Mouse (Mus musculus) liver, adult 2 months (tissue): ENCODE results near the gene Skp1a.

Experiments
- CTCF ChIP-seq: fragments of 200-500 bp; IDR thresholded peaks from 2 replicates; pipeline ENCODE4 v1.5.1; 2011; ENCODE audit warnings: low read depth, low read length, control low read depth
- POLR2A ChIP-seq: fragments of 200-500 bp; IDR thresholded peaks from 2 replicates; pipeline ENCODE4 v1.6.1; 2011; ENCODE audit warnings: low read length, control low read depth; ENCODE audit not compliant: insufficient read depth; ENCODE audit errors: extremely low read depth

DNA sequence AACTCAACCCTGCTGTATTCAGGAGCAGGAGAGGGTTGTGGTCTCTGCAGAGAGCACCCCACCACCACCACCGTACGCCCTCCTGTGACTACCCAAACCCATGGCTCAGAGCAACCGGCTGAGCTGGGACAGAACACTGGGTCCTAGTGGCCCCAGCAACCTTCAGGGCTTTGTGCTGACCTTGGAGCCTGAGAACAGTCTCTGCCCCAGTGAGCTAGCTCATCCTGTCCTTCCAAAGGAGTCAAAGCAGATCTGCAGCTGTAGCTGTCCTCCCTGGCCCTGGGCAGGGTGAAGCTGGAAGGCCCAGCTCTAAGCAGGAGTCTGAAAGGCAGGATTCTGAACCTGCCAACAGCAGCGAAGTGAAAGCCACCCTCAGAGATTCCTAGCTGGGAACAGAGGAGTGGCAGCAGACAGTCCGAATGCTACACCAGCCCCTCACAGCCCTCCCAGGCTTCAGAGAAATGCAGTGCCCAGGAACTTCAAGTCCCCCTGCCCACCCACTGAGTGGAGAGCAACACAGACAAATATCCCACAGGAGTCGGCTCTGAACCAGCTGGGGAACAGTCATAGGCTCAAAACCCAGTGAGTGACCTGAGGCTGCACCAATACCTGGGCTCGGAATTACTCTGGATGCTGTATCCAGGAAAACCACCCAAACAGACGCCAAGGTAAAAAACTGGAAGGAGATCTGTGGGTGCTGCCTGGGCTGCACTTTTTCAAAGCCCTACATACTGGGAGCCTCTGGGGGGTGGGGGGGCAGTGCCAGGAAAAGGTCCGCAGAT lies 44.2 kb downstream of the Skp1a start:
- TF ChIP-seq CTCF (no peak), POLR2A (no peak)
